In genomic region chr7:113167092-113167491, GRCm38 (mm10) we compare ENCODE assay signal across 8 mouse cellular contexts. TPM values are rescaled to one million over a fixed set of nuclear protein-coding genes. Genes with fewer than 3 reads are reported as not detected.
DNase-seq lines count a peak whose midpoint lies in the region; ATAC-seq and TF ChIP-seq lines count a peak whose summit lies in the region.

No protein-coding gene starts in this region.

- H3K36me3 ChIP-seq in heart, embryonic 12.5 days = no peaks in the 10 kb centered on the region
- no peaks in the 10 kb centered on the region for H3K36me3 ChIP-seq in limb, embryonic 10.5 days

- ATAC-seq in heart, embryonic 12.5 days (ENCODE audit: insufficient number of reproducible peaks, low FRiP score) = peak; percentile 36; the same call in 1 of the 2 replicates
- ATAC-seq in inflammation-experienced regulatory T-cells, adult 6 months = no peak

- no peak for TF ChIP-seq POLR2A in brain, embryonic 14.5 days (IDR thresholded peaks at IDR 0.05; ENCODE audit: borderline replicate concordance, extremely low read depth, insufficient read depth, insufficient read length, poor library complexity, severe bottlenecking)

- H3K4me1 ChIP-seq in heart, embryonic 12.5 days (replicated peaks) = 0 out of 2 replicates have a peak, but pooled peaks cover 3% of the 10 kb centered on the region
- no peaks in the 10 kb centered on the region for H3K4me1 ChIP-seq in limb, embryonic 10.5 days

- 40% methylated on average over 8 of the region's 8 CpGs for WGBS in heart, embryonic 12.5 days
- WGBS in limb, embryonic 10.5 days = 59% methylated on average over 8 of the region's 8 CpGs

- DNase-seq in adrenal gland, postnatal 36 days = peak; percentile 30 to 59
- no peak for DNase-seq in adrenal gland, postnatal 25 days
- DNase-seq in 3T3-L1 (ENCODE audit: low read depth, low spot score) = peak; percentile 78
- DNase-seq in brain, embryonic 14.5 days (ENCODE audit: low read depth) = peak; percentile 82
- peak; percentile 53 for DNase-seq in limb, embryonic 10.5 days (ENCODE audit: low spot score)
- DNase-seq in retina, postnatal 1 day = peak; percentile 83

- H3K4me3 ChIP-seq in heart, embryonic 12.5 days = no peak overlapping the region
- H3K4me3 ChIP-seq in limb, embryonic 10.5 days = no peak overlapping the region

- H3K9me3 ChIP-seq in heart, embryonic 12.5 days (replicated peaks) = no peaks in the 10 kb centered on the region
- no peaks in the 10 kb centered on the region for H3K9me3 ChIP-seq in limb, embryonic 10.5 days (replicated peaks)

- no peak overlapping the region for H3K9ac ChIP-seq in heart, embryonic 12.5 days

- H3K27me3 ChIP-seq in heart, embryonic 12.5 days (replicated peaks) = no peaks in the 10 kb centered on the region
- H3K27me3 ChIP-seq in limb, embryonic 10.5 days (ENCODE audit: low read depth, poor library complexity, severe bottlenecking) = no peaks in the 10 kb centered on the region

- peak overlapping the region; percentile 41 for H3K4me2 ChIP-seq in heart, embryonic 12.5 days

- peak; percentile 64; the same call in 1 of the 2 replicates for TF ChIP-seq CTCF in brain, embryonic 14.5 days (IDR thresholded peaks at IDR 0.05; ENCODE audit: borderline replicate concordance, extremely low read depth, insufficient read depth, insufficient read length)

- H3K27ac ChIP-seq in heart, embryonic 12.5 days (ENCODE audit: poor library complexity, severe bottlenecking) = no peak overlapping the region
- H3K27ac ChIP-seq in limb, embryonic 10.5 days = no peak overlapping the region

RNA-seq across cellular contexts. Expression of gene Arntl, which starts 40.2 kb away (rescaled TPM):
- 10 to 100 TPM in 1 of 2 experiments, 1 to 10 TPM in 1; 8.9 to 32.5 TPM for total RNA-seq in adrenal gland, postnatal 36 days (2021)
- 5.4 and 13.8 TPM in 2 replicates for total RNA-seq in adrenal gland, postnatal 25 days (2021)
- polyA plus RNA-seq in brain, embryonic 14.5 days (2012; rRNA removed) = 15.1 and 16.6 TPM in 2 replicates
- polyA plus RNA-seq in heart, embryonic 12.5 days (2016; fragmentation: Nextera tagmentation; extraction: Ambion mirVana) = 6.8 and 8.5 TPM in 2 replicates
- 8.0 and 9.6 TPM in 2 replicates for polyA plus RNA-seq in limb, embryonic 10.5 days (2016; fragmentation: Nextera tagmentation; extraction: Ambion mirVana)
- polyA plus RNA-seq in inflammation-experienced regulatory T-cells, adult 6 months (2017; shearing (Covaris generic)) = 10 to 100 TPM; 20.7 to 36.9 (median 30.1) TPM
